Mouse (Mus musculus) left cerebral cortex, postnatal 10 days (tissue): ENCODE data around the gene Gm21739. TPM values are rescaled to one million over a fixed set of nuclear protein-coding genes. Genes with fewer than 3 reads are reported as not detected.
"Not testable (repeated sequence)": the region's sequence is repeated elsewhere in the genome, so short reads cannot be mapped to it uniquely, and the experiment has no call there.

Experiments
- DNase-seq, 2 experiments: peaks; one replicate each; pipeline ENCODE4 v3.0.0; 2021 to 2022; ENCODE audit warnings: low spot score in 2 of 2, mixed read lengths in 1 of 2; ENCODE audit errors: extremely low spot score in 1 of 2
- intact Hi-C: fragments of 180-260 bp; cut with DNase I; formaldehyde crosslinking; loops from one replicate; pipeline ENCODE4 v1.15.1; 2025
- total RNA-seq, 2 experiments: library from RNA; stranded (reverse); gene quantifications; 2 replicates each; pipeline ENCODE4 v1.2.3; 2021

Gm21739 gene
- not detected for total RNA-seq

- intact Hi-C loops, DNase-seq: not testable (repeated sequence)
Measured at GRCm38 (mm10) chrY:44264344-44264743, at the start of gene Gm21739. TSS of gene Gm21739 (minus strand) at chrY:44264444.
